Mouse (Mus musculus) left cerebral cortex, adult 8-10 months (tissue): ENCODE measurements around the gene Hpcal1. TPM values are rescaled to one million over a fixed set of nuclear protein-coding genes. Genes with fewer than 3 reads are reported as not detected.

Experiments
- DNase-seq, 2 experiments: peaks; one replicate each; pipeline ENCODE4 v3.0.0; 2022; ENCODE audit warnings: low spot score in 2 of 2
- total RNA-seq, 4 experiments: library from RNA; stranded (reverse); gene quantifications; 2 replicates each; pipeline ENCODE4 v1.2.4; 2022

The Hpcal1 gene
- 10 to 100 TPM; 64.4 to 81.1 (median 79.0) TPM for total RNA-seq

DNA sequence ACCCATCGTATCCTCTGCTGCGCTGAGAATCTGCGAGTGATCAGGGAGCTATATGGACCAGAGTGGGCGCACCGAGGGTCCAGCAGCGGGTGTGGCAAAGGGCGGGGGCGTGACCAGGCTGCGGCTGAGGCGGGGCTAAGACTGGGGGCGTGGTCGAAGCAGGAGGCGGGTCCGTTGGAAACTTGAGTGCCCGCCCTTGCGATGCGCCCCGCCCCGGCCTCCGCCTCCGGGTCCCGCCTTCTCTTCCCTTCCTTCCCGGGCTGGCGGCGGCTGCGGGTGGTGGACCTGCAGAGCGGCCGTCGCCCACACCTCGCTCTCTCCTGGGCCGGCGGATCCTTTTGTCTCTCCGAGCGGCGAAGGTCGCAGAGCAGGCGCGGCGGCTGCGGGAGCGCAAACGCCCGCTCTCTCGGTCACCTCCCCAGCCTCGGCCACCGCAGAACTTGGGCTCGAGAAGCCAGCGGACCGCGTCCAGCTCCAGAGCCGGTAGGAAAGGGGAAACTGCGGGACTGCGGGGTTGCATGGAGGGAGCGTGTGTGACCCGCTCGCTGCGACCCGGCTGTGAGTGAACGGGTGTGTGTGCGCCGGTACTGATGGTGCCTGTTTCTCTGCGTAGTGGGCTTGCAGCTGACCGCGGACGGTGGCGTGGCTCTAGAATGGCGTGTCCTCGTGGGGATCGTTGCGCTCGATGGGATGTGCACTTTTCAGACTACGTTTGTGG lies at the start of gene Hpcal1:
Hpcal1 (plus strand) TSS at position 293 of the 718 bp plus-strand sequence.
- peak; percentile 82 to 84 for DNase-seq

- no peak for DNase-seq
These were observed 49.4 kb upstream of the Hpcal1 start for GRCm38 (mm10) chr12:17641269-17641668.

DNA sequence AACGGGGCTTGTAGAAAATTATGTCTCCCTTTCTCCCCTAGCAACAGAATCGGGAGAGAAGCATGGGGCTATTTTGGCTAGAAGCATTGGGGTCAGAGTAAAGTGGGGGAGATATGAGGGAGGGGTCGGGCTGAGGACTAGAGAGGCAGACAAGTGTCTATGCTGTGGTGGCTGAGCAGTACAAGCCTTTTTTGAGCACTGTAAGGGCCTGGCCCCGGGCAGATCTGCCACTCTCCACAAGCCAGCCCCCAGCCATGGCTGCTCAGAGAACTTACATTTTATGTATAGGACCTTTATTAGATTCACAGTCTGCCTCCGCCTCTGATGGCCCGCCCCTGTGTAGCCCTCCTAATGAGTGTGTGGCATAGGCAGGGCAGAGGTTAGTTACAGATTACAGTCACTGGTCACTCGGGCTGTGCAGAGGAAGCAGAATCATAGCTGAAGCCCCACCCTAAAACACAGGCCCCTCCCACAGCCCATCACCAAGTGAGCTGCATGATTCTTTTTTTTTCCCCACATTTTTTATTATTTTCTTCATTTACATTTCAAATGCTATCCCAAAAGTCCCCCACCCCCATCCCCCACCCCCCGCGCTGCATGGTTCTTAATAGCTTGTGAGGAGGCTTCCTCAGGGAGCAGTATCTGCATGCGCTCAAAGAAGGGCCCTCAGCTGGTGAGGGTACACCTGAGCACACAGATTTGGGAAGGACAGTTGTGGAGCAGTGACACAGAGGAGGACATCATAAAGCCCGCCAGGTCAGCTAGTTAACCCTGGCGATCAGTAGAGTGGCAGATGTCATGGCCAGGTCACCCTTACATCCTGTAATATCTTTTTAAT lies 46.1 kb upstream of the Hpcal1 start:
- no peak for DNase-seq

DNA sequence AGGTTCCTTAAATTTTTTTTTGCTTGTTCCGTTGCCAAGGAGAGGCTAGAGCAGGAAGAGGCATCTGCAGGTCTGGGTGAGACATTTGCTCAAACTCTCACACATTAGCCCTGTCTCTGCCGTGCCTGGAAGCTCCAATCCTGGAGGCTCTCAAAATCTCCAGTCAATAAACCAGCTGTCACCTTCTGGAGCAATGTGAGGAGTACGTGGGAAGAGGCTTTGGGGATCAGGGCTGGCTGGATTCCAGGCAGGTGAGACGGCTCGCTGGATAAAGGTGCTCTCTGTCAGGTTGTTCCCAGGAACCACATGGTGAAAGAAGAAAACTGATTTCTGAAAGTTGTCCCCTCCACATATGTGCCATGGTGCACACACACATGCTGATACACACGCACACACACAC lies 44.2 kb upstream of the Hpcal1 start:
- no peak for DNase-seq

DNA sequence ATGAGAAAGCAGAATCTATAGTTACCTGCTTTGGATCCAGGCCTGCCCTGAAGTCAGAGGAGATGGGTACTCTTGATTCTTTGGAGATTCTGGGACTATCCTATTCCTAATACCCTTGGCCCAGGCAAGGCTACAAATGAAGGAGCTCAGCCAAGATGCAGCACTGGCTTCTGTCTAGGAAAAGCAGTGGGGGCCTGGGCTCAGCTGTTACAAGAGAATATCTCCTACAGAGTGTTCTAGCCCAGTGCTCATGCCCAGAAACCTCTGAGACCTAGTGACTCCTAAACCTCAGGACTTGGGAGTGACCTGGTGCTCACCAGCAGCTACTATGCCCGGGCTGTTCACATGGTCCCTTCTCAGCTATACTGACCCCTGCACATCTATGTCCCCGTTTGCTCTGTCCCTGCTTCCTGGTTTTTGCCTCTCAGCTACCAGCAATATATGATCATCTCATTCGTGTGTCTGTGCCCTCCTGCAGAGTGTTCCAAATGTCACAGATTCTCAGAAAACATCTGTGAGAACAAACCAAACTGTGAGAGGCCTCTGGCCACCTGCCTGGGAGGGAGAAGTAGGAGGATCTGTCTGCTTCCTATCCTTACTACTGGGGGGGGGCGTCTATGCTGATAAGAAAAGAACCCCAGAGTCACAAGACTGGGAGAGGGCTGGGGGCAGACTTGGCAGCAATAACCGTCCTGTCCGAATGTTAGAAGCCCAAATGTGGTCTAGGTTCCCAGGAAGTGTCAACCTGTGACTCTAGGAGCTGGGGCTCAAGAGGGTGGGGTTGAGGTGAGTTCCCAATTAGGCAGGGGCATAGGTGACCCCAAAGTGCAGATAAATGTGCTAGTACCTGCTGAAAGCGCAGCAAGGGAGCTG lies 39.2 kb upstream of the Hpcal1 start:
- no peak for DNase-seq

DNA sequence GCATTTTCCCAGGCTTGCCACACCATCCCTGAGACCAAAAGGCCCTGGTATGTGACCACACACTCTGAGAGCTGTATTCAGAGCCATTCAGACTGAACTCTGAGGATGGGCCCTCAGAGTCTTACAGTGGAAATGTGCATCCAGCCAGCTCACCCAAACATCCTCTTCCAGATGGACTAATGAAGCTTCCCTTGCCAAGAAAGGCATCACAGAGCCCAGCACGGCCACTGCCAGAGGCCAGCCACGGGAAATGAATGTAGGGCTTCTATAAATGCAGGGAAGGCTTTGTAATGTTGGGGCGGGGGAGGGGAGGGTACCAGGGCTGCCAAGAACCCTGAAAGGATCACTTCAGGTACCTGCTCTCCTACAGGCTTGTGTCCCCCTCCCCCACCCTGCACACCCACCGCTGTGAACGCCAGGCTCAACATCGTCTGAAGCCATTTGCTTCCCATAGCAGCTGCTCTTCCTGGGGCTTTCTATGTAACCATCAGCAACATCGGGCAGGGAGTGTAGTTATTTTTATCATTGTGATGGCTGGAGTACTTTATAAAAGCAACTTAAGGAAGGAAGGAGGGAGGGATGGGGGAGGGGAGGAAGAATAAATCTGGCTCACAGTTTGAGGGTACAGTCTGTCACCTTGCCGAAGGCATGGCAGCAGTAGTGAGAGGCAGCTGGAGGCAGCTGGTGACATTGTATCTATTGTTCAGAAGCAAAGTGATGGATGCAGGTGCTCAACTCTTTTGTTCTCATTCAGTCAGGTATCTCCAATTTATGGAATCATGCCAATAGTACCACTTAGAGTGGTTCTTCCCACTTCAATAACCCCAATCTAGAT lies 38.2 kb upstream of the Hpcal1 start:
- no peak for DNase-seq

GRCm38 (mm10) chr12:17653051-17653783 lies 37.4 kb upstream of the Hpcal1 start:
- no peak for DNase-seq

DNA sequence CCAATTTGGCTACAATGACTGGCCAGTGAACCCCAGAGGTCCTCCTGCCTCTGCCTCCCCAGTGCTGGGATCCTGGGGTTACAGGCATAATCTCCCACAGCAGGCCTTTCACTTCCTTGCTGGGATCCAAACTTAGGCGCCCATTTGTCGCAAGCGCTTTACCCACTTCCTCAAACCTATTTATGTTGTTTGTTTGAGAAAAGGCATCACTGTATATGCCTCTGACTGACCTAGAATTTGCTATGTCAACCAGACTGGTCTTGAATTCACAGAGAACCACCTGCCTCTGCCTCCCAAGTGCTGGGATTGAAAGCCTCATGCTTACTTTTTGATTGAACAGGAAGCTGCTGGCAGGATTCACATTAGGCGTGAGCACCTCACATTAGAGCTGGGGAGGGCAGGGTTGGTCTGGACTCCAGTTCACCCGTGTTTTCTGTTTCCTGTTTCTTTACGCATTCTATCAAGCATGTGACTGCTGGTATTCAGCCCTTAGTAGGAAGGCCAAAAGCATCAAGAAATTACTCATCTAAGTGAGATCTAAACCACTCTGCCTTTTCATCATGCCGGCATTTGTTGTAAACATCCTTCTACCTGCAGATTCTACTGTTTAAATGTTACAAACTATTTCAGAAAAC lies 33.0 kb upstream of the Hpcal1 start:
- no peak for DNase-seq

GRCm38 (mm10) chr12:17658521-17658920 lies 32.1 kb upstream of the Hpcal1 start:
- DNase-seq = no peak

DNA sequence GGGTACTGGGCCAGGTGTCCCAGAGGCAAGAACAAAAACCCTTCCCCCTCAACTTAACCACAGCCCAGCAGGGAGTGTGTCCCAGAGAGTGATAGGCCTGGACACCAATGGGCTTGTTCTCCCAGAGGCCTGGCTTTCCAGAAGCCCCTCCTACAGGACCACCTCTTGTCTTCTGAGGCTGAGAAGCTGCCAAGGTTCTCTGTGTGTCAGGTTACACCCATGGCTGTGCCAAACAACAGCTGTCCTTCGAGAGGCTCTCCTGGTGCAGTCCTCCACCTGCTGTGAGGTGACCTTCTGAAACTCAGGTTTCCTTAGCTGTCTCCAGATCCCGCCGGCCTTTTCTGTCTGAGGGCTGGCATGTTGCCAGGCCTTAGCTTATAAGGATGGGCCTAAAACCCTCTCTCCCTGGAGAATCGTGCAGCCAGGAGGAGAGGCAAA lies 29.2 kb upstream of the Hpcal1 start:
- DNase-seq = no peak

- DNase-seq = no peak
These were observed 26.5 kb upstream of the Hpcal1 start for GRCm38 (mm10) chr12:17663991-17664635.

- DNase-seq = no peak
These were observed 24.7 kb upstream of the Hpcal1 start for GRCm38 (mm10) chr12:17665906-17666326.

GRCm38 (mm10) chr12:17666616-17667015 lies 24.0 kb upstream of the Hpcal1 start:
- no peak for DNase-seq

DNA sequence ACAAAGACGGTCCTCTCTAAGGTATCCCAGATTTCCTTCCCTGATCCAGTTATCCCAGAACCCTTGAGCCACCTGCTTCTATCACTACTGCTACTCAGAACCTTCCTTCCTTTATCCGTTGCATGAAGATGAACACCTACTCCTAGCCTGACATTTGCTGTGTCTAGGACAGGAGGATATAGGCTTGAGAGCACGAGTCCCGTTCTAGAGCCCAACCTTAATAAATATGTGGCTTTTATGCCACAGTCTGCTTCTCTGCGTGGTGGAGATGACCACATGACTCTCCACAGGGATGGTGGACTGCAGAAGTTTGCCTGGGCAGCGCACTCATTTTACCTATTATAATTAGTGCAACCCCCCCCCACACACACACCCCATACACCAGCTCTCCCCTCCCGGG lies 16.9 kb upstream of the Hpcal1 start:
- no peak for DNase-seq

GRCm38 (mm10) chr12:17674182-17674812 lies 16.4 kb upstream of the Hpcal1 start:
- DNase-seq = no peak

DNA sequence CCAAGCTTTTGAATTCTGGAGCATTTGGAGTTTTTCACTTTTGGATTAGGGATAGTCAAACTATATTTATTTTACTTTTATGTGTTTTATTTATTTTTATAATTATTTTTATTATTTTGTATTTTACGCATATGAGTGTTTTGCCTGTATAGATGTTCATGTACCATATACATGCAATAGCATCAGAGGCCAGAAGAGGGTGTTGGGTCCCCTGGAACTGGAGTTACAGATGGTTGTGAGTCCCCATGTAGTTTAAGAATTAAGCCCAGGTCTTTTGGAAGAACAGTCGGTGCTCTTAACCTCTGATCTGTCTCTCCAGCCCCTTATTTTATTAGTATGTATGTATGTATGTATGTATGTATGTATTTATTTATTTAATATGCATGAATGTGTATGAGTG lies 12.9 kb upstream of the Hpcal1 start:
- no peak for DNase-seq

DNA sequence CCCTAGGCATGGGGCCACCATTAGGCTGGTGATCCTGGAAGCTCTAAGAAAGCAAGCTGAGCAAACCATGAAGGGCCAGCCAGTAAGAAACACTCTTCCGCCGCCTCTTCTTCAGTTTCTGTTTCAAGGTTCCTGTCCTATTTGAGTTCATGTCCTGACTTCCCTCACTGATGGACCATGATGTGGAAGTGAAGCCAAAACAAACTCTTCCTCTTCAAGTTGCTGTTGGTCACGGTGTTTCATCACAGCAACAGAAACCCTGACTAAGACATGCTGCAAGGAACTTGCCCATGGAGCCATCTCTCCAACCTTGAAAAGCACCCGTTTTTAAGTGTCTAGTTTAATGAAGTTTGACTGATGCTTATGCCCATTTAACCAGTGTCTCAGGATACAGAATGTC lies 11.1 kb upstream of the Hpcal1 start:
- DNase-seq = no peak

DNA sequence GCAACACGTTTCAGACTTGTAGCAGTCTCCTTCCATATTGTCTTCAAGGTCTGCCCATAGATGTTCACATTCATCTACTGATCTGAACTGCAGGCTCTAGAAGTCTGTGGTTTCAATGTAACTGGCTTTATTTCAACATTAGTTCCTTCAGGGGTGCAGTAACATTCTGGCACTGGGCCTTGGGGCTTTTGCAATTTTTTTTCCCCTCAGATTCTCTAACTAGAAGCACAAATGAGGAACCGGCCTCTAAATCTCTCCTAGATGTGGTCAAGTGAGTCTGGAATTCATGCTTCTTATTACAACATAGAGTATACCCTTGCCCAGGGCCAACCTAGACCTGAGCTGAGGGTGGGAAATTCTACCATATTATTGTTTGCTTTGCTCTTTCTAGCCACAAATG lies 8.5 kb upstream of the Hpcal1 start:
- no peak for DNase-seq

- DNase-seq = no peak
These were observed 6.3 kb upstream of the Hpcal1 start for GRCm38 (mm10) chr12:17684315-17684714.
